Mouse (Mus musculus) embryonic facial prominence, embryonic 14.5 days (tissue): ENCODE results near the gene Marveld1. TPM values are rescaled to one million over a fixed set of nuclear protein-coding genes. Genes with fewer than 3 reads are reported as not detected.

Source experiments
- ATAC-seq: fragments of 200-750 bp; cut with Nextera tagmentation; 2 replicates; pipeline ENCODE4 v1.8.0; 2017; ENCODE audit warnings: low read depth, moderate number of reproducible peaks, moderate TSS enrichment
- DNase-seq: peaks from one replicate; pipeline ENCODE4 v3.0.0-alpha.2; 2015; ENCODE audit warnings: low spot score
- H3K27ac ChIP-seq: fragments of 300-500 bp; sonication (generic); replicated peaks from 2 replicates; pipeline ENCODE4 v1.5.1; 2014; ENCODE audit warnings: low read depth, mild to moderate bottlenecking, low read length, moderate library complexity
- H3K27me3 ChIP-seq: fragments of 300-500 bp; sonication (generic); replicated peaks from 2 replicates; pipeline ENCODE4 v1.6.1; 2014; ENCODE audit warnings: low read length; ENCODE audit not compliant: control insufficient read depth, insufficient read depth
- H3K36me3 ChIP-seq: fragments of 300-500 bp; sonication (generic); 2 replicates; pipeline ENCODE4 v1.6.1; 2014; ENCODE audit warnings: low read length, mixed read lengths; ENCODE audit not compliant: control insufficient read depth, insufficient read depth
- H3K4me1 ChIP-seq: fragments of 300-500 bp; sonication (generic); 2 replicates; pipeline ENCODE4 v1.6.1; 2014; ENCODE audit warnings: antibody characterized with exemption, low read length; ENCODE audit not compliant: control insufficient read depth, insufficient read depth
- H3K4me2 ChIP-seq: fragments of 300-500 bp; sonication (generic); 2 replicates; pipeline ENCODE4 v1.6.1; 2014; ENCODE audit warnings: low read depth, mild to moderate bottlenecking, low read length, moderate library complexity, mixed read lengths
- H3K4me3 ChIP-seq: fragments of 300-500 bp; sonication (generic); 2 replicates; pipeline ENCODE4 v1.5.1; 2014; ENCODE audit warnings: low read depth, mild to moderate bottlenecking, low read length
- H3K9ac ChIP-seq: fragments of 300-500 bp; sonication (generic); 2 replicates; pipeline ENCODE4 v1.6.1; 2014; ENCODE audit warnings: low read depth, mild to moderate bottlenecking, low read length, moderate library complexity, mixed read lengths
- H3K9me3 ChIP-seq: fragments of 300-500 bp; sonication (generic); 2 replicates; pipeline ENCODE4 v1.6.1; 2016; ENCODE audit warnings: low read length; ENCODE audit not compliant: control insufficient read depth
- WGBS: fragments of 180-500 bp; shearing (Covaris S2); extraction: QIAGEN DNeasy Blood & Tissue Kit; methylation state at CpG from one replicate; pipeline ENCODE4 v1.1.7; 2014; 5-methylcytosine and 5-hydroxymethylcytosine counted together
- polyA plus RNA-seq: library from polyadenylated mRNA; unstranded; fragments of >200 nt; fragmentation: Nextera tagmentation; extraction: Ambion mirVana; gene quantifications from 2 replicates; pipeline ENCODE4 v1.2.1, GENCODE M21; 2014

Gene Marveld1
- polyA plus RNA-seq, 1 experiment from 2014 or later: 19.4 TPM

DNA sequence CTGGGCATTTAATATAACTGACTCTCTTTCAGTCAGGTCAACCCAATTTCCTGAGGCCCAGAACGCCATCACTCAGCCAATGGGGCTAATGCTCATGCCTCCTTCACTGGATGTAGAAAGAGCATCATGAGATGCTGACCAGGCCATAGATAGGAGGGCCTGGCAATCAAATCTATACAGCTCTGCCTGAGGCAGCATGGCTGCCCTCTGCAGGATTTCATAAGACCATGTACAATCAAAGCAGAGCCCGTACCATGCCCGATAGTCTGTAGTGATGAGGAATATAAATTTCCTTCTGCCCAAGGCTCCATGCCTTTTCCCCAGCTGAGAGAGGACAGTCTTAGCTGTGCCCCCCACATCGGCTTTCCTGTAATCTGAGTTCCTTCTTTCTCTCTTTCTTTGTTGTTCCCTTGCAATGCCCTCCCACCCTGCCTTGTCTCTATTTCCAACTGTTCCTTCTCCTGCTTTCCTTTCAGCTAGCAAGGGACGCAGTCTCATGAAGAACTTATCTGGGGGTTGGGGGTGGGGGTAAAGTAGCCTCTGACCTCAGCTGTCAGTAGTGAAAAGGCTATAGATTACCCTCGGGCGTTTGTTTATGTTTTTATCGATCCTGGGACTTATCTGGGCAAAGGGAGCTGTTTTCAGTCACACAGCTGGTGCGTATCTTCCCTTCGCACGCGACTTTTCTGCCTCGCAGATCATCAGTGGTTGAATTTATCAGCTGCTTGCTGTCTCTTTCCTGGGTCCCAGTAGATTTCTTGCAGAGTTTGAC lies 11.2 kb downstream of the Marveld1 start:
- no peaks in the 10 kb centered on the region for H3K9me3 ChIP-seq
- H3K36me3 ChIP-seq: no peaks in the 10 kb centered on the region
- no peak overlapping the region for H3K4me2 ChIP-seq
- 42% methylated on average over 13 of the region's 13 CpGs for WGBS
- H3K27ac ChIP-seq: no peak overlapping the region
- ATAC-seq (peak; percentile 50; the same call in 1 of the 2 replicates), DNase-seq (no peak)
- 0 out of 2 replicates have a peak overlapping the region, but pooled peaks have one; percentile 14 for H3K9ac ChIP-seq
- H3K4me1 ChIP-seq: no peaks in the 10 kb centered on the region
- H3K27me3 ChIP-seq: no peaks in the 10 kb centered on the region
- no peak overlapping the region for H3K4me3 ChIP-seq

DNA sequence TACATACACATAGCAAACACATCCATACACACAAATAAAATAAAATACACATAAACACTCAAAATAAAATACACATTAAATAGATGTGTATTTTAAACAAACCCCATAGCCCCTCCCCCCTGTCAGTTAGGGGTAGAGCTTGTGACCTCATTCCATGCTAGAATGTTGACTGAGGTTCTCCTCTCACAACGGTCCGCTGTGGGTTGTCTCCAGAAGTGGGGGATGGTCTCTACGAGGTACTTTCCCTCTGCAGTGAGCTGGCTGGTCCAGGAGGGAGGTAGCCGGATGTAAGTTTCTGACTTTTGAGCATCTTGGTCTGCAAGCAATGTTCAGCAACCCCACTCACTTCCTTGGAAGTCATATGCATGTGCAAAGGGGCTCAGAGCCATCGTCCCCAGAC lies 16.6 kb downstream of the Marveld1 start, which contains the start of gene Zfyve27:
Zfyve27 (plus strand) TSS at position 188 of the 400 bp plus-strand sequence.
- no peak for DNase-seq
- ATAC-seq: no peak
- H3K36me3 ChIP-seq: no peaks in the 10 kb centered on the region
- no peak within 1 kb of the TSS for H3K9ac ChIP-seq
- no peak within 1 kb of the TSS for H3K27ac ChIP-seq
- H3K9me3 ChIP-seq: no peaks in the 10 kb centered on the region
- H3K27me3 ChIP-seq: 0 out of 2 replicates have a peak, but pooled peaks cover 3% of the 10 kb centered on the region
- no peaks in the 10 kb centered on the region for H3K4me1 ChIP-seq
- H3K4me3 ChIP-seq: no peak within 1 kb of the TSS
- no peak within 1 kb of the TSS for H3K4me2 ChIP-seq
- WGBS: 75% methylated on average over 5 of the region's 5 CpGs

DNA sequence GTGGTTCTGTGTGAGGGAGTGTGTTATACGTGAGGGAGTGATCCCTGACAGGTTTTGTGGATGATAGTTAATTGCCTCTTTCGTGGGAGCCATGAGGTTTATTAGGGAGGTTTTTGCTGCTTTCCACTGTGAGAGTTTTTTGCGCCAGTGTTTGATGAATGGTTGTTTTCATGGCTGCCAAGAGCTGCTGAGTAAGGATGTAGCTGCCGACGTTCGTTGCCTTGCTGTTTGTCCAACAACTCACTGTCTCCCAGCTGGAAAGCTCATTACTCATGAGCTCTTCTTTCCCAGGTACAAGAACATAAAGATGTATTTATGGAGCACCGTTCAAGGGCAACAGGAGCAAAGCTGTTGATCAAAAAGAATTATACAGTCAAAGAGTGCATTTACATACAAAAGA lies 17.0 kb downstream of the Marveld1 start:
- Histone ChIP-seq H3K4me2 (no peak overlapping the region), H3K36me3 (no peaks in the 10 kb centered on the region), H3K9ac (no peak overlapping the region), H3K4me1 (no peaks in the 10 kb centered on the region), H3K27ac (no peak overlapping the region), H3K4me3 (no peak overlapping the region), H3K27me3 (0 out of 2 replicates have a peak, but pooled peaks cover 5% of the 10 kb centered on the region), H3K9me3 (no peaks in the 10 kb centered on the region)
- DNase-seq (no peak), ATAC-seq (no peak)
- 53% methylated on average over 7 of the region's 7 CpGs for WGBS

DNA sequence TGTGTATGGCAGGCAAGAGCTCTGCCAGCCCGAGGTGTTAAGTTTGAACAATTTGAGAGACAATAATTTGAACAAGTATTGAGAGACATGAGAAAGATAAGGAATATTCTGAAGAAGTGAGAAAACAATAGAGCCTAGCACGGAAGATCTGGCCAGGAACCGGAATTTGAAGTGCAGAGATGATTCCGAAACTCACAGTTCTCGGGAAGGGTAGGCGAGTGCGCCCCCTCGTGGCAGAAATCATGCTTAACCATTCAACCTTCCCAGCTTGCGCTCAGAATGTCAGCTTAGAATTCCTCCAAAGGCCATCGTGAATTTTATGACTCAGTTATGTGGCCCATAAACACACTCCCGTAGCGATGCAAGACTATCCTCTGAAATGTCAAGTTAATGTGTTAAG lies 18.9 kb downstream of the Marveld1 start:
- Histone ChIP-seq H3K9ac (no peak overlapping the region), H3K27ac (no peak overlapping the region), H3K9me3 (no peaks in the 10 kb centered on the region), H3K4me1 (peaks cover 3% of the 10 kb centered on the region), H3K4me2 (peak overlapping the region; percentile 40), H3K27me3 (0 out of 2 replicates have a peak, but pooled peaks cover 5% of the 10 kb centered on the region), H3K4me3 (peak overlapping the region; percentile 7; the same call in 1 of the 2 replicates), H3K36me3 (no peaks in the 10 kb centered on the region)
- 4% methylated on average over 12 of the region's 12 CpGs for WGBS
- DNase-seq (peak; percentile 85), ATAC-seq (peak; percentile 15; the same call in 1 of the 2 replicates)

DNA sequence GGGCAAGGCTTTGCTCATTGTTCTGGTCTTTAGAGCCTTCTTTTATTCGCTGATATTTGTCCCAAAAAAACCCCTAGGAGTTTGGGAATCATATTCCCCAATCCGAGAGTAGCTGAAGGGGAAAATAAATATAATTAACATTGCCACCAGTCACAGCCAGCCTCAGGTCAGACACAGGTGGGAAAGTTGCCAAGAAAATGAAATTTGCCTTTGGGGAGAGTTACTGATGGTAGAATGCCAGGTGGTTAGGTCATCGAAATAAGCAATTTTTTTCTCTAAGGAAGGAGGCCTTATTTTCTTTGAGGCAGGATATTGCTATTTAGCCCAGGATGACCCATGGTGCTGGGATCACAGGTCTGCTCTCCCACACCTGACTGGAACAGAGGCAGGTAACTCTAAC lies 19.6 kb downstream of the Marveld1 start:
- DNase-seq: no peak
- H3K9ac ChIP-seq: no peak overlapping the region
- no peaks in the 10 kb centered on the region for H3K9me3 ChIP-seq
- no peaks in the 10 kb centered on the region for H3K36me3 ChIP-seq
- peaks cover 8% of the 10 kb centered on the region for H3K4me1 ChIP-seq
- WGBS: 39% methylated on average over 3 of the region's 3 CpGs
- no peak overlapping the region for H3K4me3 ChIP-seq
- no peak overlapping the region for H3K27ac ChIP-seq
- ATAC-seq: no peak
- no peak overlapping the region for H3K4me2 ChIP-seq
- 0 out of 2 replicates have a peak, but pooled peaks cover 5% of the 10 kb centered on the region for H3K27me3 ChIP-seq

DNA sequence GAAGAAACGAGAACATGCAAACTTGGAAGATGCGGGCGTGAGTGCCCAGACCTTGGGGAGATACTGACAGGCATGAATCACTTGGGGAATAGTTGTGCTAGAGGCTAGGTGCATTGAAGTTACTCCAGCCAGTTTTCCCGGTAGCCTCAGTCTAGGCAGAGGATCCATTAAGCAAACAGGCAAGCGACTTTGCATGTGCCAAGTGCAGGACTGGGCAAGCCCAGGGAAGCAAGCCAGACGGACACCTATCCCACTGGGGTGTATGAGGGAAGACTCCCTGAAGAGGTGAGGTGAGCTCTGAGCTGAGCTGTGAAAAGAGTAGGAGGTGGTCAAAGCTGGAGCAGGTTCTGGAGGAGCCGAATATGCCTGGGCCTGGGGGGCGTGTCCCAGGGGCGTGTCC lies 20.3 kb downstream of the Marveld1 start:
- Histone ChIP-seq H3K9me3 (no peaks in the 10 kb centered on the region), H3K27ac (no peak overlapping the region), H3K4me1 (peaks cover 8% of the 10 kb centered on the region), H3K36me3 (no peaks in the 10 kb centered on the region), H3K4me2 (no peak overlapping the region), H3K27me3 (0 out of 2 replicates have a peak, but pooled peaks cover 5% of the 10 kb centered on the region), H3K9ac (no peak overlapping the region), H3K4me3 (no peak overlapping the region)
- DNase-seq (no peak), ATAC-seq (no peak)
- 58% methylated on average over 9 of the region's 9 CpGs for WGBS

DNA sequence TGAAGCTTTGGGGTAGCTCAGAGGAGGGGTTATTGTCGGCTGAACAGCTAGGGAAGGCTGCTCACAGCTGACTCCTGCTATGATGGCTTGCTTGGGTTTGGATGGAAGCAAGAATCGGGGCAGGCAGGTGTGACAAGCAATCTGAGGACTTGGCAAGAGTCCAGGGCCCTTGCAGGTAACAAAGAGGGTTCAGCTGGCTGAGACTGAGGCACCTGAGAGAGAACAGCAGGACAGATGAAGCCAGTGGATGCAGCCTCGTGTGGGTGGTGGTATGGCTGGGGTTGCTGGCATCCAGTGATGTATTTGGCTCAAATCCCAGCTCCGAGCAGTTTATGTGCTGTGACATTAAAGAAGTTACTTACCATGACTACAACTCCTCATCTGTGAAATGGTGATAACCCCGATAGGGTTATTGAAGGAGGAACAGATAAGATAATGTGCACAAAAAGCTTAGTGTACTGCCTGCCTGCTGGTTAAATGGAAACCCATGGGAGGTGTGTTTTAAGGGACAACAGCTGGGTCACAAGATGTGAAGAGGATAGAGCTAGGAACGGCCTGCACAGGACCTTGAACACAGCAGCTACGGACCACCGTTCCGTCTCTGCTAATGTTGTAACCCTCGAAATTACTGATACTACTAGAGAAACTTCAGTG lies 22.2 kb downstream of the Marveld1 start:
- WGBS: 72% methylated on average over 10 of the region's 10 CpGs
- Histone ChIP-seq H3K9ac (no peak overlapping the region), H3K4me3 (no peak overlapping the region), H3K9me3 (no peaks in the 10 kb centered on the region), H3K27me3 (0 out of 2 replicates have a peak, but pooled peaks cover 5% of the 10 kb centered on the region), H3K4me2 (no peak overlapping the region), H3K36me3 (no peaks in the 10 kb centered on the region), H3K4me1 (peaks cover 8% of the 10 kb centered on the region), H3K27ac (no peak overlapping the region)
- ATAC-seq (peak; percentile 13; the same call in 1 of the 2 replicates), DNase-seq (peak; percentile 52)

DNA sequence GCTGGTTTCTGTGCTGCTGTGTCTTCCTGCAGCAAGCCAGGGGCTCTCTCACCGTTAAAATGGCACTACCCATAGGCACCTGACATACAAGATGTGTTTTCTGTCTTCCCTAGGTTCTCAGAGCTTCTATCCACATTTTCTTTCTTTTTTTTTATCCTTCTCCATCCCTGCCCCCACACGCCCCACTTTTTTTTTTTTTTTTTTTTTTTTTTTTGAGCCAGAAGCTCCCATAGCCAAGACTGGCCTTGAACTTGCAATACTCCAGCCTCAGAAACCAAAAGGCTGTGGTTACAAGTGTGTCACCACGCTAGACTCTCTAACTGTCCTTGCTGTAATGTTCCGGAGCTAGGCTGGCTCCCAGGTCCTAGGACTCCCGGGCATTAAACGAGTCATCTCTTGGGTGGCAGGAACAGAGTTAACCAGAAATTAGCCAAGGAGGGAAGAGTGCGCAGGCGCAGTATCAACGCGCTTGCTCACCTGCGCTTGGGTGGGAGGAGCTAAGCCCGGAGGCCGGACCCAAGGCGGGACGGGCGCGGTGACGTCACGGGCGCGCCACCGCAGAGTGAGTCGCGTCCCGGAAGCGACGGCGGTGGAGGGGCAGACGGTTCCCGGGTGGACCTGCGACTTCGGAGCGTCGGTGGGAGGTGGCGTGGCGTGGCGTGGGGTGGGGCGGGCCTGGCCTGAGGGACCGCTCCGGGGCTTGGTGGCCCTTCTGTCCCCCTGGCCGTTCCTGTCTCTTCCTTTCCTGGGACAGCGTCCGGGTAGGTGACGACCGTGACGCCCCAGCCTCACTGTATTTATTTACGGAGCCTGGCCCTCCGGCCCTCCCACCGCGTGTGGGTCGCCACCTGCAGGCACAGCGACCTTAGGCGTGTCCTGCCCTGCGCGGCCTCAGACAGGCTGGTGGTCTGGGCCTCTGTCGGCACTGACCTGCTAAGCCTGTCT lies 23.1 kb downstream of the Marveld1 start:
- H3K9ac ChIP-seq: peak overlapping the region; percentile 91
- peak; percentile 96 for DNase-seq
- WGBS: 3% methylated on average over 44 of the region's 56 CpGs
- no peak overlapping the region for H3K27ac ChIP-seq
- peak; percentile 89 for ATAC-seq
- 0 out of 2 replicates have a peak, but pooled peaks cover 5% of the 10 kb centered on the region for H3K27me3 ChIP-seq
- peak overlapping the region; percentile 90 for H3K4me3 ChIP-seq
- H3K4me2 ChIP-seq: peak overlapping the region; percentile 73
- H3K9me3 ChIP-seq: no peaks in the 10 kb centered on the region
- H3K36me3 ChIP-seq: no peaks in the 10 kb centered on the region
- H3K4me1 ChIP-seq: peaks cover 8% of the 10 kb centered on the region
